Mouse (Mus musculus) CH12F3 (cell line): ENCODE data around the gene Poc1a.

ENCODE experiments used
- in situ Hi-C: fragments of 300-500 bp; cut with MboI; formaldehyde crosslinking; loops from 2 replicates; pipeline ENCODE4 v1.14.3; 2020; ENCODE audit warnings: low sequenced_read_pairs

The Poc1a gene

GRCm38 (mm10) chr9:106280808-106281544 is at the start of gene Poc1a:
Gene Poc1a, plus strand, starts transcription at chr9:106281061.
- in situ Hi-C loops: no loop called here

GRCm38 (mm10) chr9:106231220-106231619 is 49.6 kb upstream of the Poc1a start:
- in situ Hi-C loops: no loop called here

GRCm38 (mm10) chr9:106231816-106232215 is 49.0 kb upstream of the Poc1a start:
- in situ Hi-C loops: no loop called here

GRCm38 (mm10) chr9:106232956-106233355 is 47.9 kb upstream of the Poc1a start:
- in situ Hi-C loops: no loop called here

GRCm38 (mm10) chr9:106233953-106234352 is 46.9 kb upstream of the Poc1a start:
- in situ Hi-C loops: no loop called here

GRCm38 (mm10) chr9:106235194-106235830 is 45.5 kb upstream of the Poc1a start:
- in situ Hi-C loops: no loop called here

- in situ Hi-C loops: no loop called here
These were observed 44.6 kb upstream of the Poc1a start for GRCm38 (mm10) chr9:106236156-106236817.

- in situ Hi-C loops: no loop called here
These were observed 44.0 kb upstream of the Poc1a start for GRCm38 (mm10) chr9:106236818-106237211.

GRCm38 (mm10) chr9:106237401-106237800 is 43.5 kb upstream of the Poc1a start:
- in situ Hi-C loops: no loop called here

GRCm38 (mm10) chr9:106237878-106238277 is 43.0 kb upstream of the Poc1a start:
- in situ Hi-C loops: no loop called here

GRCm38 (mm10) chr9:106241541-106242164 is 39.2 kb upstream of the Poc1a start:
- in situ Hi-C loops: no loop called here

- in situ Hi-C loops: no loop called here
These were observed 37.9 kb upstream of the Poc1a start for GRCm38 (mm10) chr9:106242813-106243488.

GRCm38 (mm10) chr9:106249550-106249949 is 31.3 kb upstream of the Poc1a start:
- in situ Hi-C loops: no loop called here

- in situ Hi-C loops: no loop called here
These were observed 30.6 kb upstream of the Poc1a start for GRCm38 (mm10) chr9:106250245-106250644.

GRCm38 (mm10) chr9:106251066-106251465 is 29.8 kb upstream of the Poc1a start:
- in situ Hi-C loops: no loop called here

GRCm38 (mm10) chr9:106254001-106254400 is 26.9 kb upstream of the Poc1a start:
- in situ Hi-C loops: no loop called here

GRCm38 (mm10) chr9:106258412-106258811 is 22.4 kb upstream of the Poc1a start:
- in situ Hi-C loops: no loop called here

GRCm38 (mm10) chr9:106258990-106259389 is 21.9 kb upstream of the Poc1a start:
- in situ Hi-C loops: no loop called here

- in situ Hi-C loops: no loop called here
These were observed 19.8 kb upstream of the Poc1a start for GRCm38 (mm10) chr9:106261058-106261457.

- in situ Hi-C loops: no loop called here
These were observed 19.4 kb upstream of the Poc1a start for GRCm38 (mm10) chr9:106261491-106261890.

GRCm38 (mm10) chr9:106262075-106262474 is 18.8 kb upstream of the Poc1a start:
- in situ Hi-C loops: no loop called here
